Mouse (Mus musculus): ENCODE measurements around the gene Doc2b.

DNA sequence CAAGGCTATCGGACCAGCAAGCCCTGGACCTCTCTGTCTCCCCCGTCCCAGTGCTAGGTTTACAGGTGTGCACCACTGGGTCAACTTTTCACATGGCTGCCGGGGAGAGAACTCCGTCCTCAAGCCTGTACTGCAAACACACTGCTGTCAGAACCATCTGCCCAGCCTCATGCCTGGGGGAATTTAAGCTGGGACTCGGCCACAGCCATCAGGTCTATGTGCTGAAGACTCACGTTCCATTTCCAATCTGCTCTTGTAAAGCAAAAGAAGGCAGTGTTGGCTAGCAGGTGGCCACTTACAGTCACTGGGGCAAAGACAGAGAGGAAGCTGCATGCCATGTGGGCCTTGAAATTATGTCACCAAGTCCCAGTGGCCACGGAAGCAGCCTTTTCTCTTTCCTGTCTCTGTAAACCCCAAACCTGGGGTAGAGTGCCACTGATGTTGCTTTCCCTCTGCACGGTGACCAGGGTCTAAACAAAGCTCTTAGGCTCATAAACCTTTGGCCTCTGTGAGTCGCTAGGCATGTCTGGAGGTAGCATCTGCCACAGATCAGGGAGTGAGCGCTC, 43.1 kb upstream of the Doc2b start:
- TF ChIP-seq CTCF (IDR thresholded peaks at IDR 0.05; ENCODE audit: low read depth) (no peak), EP300 (optimal IDR thresholded peaks at IDR 0.05) (no peak)
